Mouse (Mus musculus): ENCODE measurements around the gene Gpr141.
"Not testable (repeated sequence)": the region's sequence is repeated elsewhere in the genome, so short reads cannot be mapped to it uniquely, and the experiment has no call there.

Gpr141 gene

DNA sequence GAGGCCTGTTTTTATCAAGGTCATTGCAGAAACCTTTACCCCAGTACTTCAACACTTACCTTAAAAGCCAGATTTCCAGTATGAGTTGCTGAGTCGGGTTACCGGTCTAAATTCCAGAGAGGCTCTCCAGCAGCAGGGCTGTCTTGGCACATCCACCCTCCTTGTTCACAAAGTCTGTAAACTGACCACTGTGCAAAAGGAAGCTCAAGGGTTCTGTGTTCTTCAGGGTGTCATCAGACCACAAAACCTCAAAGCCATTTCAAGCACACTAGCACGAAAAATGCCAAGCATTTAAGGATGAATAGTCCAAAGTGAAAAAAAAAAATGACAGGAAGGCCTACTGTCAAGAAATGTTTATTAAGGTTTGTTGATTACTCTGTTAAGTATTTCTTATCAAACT, at the start of gene Gpr141:
Gpr141 (minus strand) TSS at position 187 of the 400 bp plus-strand sequence.
- no peak for DNase-seq (ENCODE audit: low read depth, low spot score)

DNA sequence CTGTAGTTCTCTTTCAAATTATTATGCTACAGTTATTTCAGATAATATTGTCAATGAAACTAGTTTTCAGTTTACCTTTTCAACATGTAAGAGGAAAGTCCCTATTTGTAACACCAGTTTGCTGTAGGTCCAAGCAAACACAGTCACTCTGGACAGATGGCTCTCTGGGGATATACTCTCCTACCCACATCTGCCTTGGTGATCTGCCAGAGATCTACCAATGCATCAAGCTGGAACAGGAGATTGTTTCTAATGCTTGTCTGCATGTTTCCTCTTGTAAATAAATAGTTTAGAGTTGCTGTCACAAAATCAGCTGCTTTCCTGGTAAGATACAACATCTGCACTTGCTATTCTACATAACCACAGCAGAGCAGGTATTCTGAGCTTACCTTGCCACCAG, 40.2 kb upstream of the Gpr141 start:
- no peak for DNase-seq (ENCODE audit: low read depth, low spot score)

DNA sequence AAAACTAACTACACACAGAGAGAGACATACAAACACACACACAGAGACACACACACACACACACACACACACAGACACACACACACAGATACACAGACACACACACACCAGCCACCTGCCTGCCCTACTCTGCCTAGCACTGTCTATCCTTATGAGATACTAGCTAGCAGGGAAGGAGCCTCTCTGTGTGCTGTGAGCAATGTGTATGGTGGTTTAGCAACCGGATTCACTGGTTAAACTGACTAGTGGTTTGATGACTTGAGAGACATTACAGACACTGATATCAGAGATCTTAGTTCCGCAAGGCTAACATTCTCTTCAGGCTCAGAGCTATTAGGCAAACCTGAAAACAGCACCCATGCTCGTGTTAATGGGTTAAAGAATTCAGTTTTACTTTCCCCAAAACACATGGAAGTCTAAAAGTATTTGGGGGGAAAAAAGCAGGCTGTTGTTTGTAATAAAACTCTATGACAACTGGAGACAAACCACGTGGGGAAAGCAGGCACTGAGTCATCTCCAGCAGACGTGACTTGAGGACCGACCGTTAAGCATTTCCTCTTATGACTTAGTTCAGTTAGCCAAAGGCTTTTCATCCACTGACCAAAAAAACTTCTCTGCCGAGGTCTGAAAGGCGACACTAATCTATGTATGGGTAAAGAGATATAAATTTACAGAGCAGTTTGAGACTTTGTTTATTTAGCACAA, 30.7 kb upstream of the Gpr141 start:
- no peak for DNase-seq (ENCODE audit: low read depth, low spot score)

DNA sequence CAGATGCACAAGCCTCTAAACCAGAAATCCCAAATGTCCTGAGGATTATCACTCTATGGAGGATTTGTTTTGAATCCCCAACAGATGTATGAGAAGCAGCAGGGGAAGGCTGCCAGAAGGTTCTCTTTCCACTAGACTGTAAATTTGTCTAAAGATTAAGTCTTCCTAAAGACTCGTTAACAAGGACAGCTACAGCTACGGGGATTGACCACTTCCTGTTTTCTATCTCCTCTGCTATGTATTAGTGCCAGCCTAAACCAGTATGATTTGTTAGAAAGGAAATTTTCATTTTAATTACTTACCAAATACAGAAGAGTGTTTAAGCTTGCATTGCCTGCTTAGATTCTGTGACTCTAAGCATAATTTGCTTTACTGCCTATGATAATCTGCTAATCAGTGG, 30.0 kb upstream of the Gpr141 start:
- DNase-seq (ENCODE audit: low read depth, low spot score), result no peak

DNA sequence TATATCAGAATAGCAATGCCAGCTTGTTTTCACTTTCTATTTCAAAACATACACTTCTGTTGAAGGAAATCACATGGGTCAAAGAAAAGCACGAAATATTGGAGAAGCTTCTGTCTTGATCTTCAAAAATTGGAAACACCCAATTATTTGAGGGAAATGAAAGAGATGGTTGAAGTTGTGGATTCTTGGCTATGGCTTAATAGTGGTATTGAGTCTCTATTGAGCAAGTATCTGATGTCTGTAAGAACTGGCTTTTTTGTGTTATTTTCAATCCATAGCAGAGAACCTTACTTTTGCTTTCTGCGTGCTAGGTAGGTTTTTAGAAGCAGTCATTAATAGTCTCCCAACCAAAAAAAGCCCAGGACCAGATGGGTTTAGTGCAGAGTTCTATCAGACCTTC, 19.4 kb upstream of the Gpr141 start:
- no peak for DNase-seq (ENCODE audit: low read depth, low spot score)

DNA sequence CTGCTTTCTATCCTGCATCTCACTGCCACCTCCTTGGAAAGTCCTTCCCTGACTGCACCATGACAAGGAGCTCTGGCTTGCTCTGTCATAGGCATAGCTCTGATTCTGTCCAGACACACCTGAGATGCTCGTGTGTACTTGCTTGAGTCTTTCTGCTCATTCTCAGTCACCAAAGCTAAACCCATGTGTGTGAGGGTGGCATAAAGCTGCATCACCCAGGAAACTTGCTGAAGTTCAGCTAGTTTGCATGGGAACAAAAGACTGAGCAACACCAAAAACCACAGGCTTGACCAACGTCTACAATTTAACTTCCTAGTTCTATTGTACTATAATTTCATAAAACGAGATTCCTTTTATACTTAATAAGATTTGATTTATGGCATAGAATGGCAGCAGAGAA, 18.6 kb upstream of the Gpr141 start:
- no peak for DNase-seq (ENCODE audit: low read depth, low spot score)

DNA sequence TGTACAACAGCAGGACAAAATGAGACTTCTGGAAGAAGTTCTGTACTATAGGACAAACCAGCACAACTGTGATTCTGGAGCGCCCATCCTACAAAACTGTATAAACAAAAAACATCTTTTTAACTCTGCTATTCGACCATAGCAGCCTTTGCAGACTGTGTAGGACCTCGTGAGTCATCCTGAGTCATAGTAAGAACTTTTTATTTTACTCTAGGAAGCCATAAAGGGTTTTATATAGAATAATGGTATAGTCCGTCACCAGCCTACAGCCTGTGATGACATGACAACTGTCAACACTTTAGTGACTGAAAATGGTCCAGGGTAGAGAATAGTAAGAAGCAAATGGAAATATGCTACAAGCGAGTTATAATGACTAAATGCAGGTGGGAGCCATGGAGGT, 17.6 kb upstream of the Gpr141 start:
- no peak for DNase-seq (ENCODE audit: low read depth, low spot score)

DNA sequence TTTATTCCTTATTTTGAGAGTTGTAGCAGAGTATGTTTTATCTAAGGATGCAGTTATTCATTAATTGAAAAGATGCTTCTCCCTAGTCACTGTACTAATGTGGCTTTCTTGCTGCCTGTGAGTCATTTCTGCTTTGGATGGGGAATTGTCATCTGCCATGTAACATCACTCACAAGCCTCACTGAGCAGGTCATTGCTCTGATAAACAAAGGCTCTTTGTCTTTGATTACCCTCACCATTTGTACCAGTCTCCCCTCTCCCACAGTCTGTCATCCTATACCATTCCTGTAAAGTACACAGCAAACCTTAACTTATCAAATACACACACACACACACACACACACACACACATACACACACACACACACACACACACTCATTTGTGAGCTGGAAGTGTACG, 16.1 kb upstream of the Gpr141 start:
- DNase-seq (ENCODE audit: low read depth, low spot score), result no peak

DNA sequence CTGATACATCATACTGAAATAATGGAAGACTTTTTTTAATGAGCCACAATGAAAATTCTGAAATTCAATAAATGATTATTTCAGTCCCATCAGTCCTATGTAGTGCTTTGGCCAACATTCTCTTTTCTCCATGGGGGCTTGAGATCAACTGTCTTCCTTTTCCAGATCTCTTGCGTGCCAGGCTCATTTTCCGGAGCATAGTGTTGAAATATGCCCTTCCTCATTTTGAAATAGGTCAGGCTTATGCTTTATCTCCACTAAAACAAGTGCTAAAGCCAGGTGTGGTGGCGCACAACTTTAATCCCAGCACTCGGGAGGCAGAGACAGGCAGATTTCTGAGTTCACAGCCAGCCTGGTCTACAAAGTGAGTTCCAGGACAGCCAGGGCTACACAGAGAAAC, 6.5 kb upstream of the Gpr141 start:
- DNase-seq (ENCODE audit: low read depth, low spot score), result no peak

DNA sequence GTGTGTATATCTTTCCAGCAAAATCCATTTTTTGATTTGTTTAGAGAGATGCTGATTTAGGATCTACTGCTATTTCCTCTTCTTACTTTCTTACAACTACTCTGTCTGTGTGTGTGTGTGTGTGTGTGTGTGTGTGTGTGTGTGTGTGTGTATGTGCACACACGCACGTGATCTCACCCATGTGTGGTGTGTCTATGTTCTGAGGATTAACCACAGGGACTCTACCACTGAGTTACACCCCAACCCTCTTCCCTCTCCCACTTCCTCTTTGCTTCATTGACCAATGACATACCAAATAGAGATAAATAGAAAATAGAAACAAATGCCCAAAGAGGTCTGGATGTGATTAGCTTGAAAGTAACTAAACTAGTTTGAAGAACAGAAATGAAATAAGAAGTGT, 4.0 kb upstream of the Gpr141 start:
- DNase-seq (ENCODE audit: low read depth, low spot score), result no peak

DNA sequence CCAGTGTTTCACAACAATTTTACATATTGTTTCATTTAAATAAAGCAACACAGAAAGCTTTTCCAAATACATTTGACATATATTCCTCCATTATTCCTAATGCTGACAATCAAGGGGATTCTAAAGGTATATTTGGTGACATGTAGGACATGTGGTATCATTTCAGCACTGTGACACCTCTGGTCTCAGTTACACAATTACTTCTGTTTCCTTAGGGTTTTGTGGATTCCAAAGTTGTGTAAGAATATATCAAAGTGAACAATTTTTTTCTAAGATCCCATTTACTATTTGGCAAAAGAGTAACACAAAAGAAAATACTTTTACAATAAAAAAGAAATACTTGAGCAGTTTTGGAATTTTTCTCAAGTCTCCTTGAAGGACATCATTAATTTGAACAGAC, 2.4 kb downstream of the Gpr141 start:
- no peak for DNase-seq (ENCODE audit: low read depth, low spot score)

DNA sequence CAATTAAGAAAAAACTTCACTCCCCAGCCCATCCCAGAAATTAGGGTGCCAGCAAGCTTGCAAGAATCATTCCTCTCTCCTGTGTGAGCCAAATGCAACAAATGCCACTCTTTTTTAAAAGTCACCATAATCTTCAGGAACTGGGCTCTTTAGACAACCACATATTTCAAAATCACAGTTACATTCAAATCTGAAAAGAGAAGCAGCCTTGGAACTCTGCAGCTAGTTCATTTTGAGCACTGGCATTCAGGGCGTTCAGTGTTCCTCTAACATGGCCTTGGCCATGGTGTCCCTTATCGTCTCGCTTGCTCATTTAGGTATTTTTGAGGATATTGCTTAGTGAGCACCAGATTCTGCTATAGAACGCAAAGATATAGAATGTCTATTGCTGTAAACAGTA, 4.1 kb downstream of the Gpr141 start:
- no peak for DNase-seq (ENCODE audit: low read depth, low spot score)

DNA sequence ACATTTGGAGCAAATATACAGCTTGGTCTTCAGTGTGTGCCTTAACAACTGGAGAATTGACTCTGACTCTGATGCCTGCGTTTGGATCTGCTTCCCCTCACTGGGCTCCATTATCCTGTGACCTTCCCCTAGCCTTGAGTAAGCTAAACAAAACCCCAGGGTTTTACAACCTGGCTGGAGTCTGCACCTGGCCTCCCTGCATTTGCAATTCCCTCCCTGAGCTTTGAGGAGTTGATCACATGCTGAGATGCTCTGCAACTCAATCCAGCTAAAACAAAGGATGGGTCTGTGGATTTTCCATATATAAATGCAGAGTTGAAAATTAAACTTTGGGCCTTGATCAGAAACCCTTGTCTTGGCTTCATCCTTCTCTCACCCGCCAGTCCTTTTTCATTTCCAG, 4.8 kb downstream of the Gpr141 start:
- DNase-seq (ENCODE audit: low read depth, low spot score), result no peak

DNA sequence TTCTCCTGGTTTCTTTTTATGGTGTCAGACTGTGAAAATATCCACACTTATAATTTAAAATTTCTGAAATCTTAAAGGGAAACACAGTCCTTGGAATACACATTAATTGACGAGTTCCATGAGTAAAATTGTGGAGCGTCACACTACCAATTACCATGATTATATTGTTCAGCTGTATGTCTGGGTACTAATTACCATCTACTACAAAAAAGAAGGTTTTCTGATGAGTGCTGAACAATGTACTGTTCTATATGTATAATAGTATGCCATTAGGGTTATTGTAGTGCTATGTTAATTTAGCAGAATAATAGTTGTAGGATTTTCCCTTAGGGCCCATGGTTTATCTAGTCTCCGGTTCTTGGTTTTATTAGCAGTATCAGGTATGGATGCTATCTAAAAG, 29.1 kb downstream of the Gpr141 start:
- no peak for DNase-seq (ENCODE audit: low read depth, low spot score)

DNA sequence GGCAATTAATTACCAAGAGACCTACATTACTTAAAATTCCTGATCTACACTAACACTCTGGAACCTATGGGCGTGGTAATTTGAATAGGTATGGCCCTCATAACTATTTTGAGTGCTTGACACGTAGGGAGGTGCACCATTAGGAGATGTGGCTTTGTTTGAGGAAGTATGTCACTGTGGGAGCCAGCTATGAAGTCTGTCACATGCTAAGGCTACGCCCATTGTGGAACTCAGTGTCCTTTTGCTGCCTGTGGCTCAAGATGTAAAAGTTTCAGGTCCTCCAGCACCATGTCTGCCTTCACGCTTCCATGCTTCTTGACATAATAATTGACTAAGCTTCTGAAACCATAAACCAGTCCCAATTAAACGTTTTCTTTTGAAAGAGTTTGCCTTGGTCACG, 29.6 kb downstream of the Gpr141 start:
- DNase-seq (ENCODE audit: low read depth, low spot score), result no peak

DNA sequence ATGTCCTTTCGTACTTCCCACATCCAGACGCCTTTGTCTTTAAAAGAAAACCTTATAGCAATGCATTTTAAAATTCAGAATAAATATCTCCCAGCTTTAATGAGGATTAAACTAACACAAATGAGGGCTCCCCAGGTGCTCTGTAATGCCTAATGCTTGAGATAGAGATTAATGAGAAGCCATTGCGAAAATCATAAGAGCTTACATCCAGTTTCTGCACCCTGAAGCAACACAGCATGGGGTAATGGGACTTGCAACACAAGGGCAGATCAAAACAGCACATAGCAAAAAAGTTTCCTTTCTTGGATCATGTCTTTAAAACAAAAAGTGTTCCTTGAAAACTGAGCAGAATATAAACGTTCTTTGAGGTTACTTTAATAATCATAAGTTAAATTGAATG, 30.3 kb downstream of the Gpr141 start:
- DNase-seq (ENCODE audit: low read depth, low spot score), result no peak

DNA sequence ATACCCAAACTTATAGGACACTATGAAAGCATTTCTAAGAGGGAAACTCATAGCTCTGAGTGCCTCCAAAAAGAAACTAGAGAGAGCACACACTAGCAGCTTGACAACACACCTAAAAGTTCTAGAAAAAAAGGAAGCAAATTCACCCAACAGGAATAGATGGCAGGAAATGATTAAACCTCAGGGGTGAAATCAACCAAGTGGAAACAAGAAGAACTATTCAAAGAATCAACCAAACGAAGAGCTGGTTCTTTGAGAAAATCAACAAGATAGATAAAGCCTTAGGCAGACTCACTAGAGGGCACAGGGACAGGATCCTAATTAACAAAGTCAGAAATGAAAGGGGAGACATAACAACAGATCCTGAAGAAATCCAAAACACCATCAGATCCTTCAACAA, 36.1 kb downstream of the Gpr141 start:
- DNase-seq (ENCODE audit: low read depth, low spot score), result not testable (repeated sequence)

DNA sequence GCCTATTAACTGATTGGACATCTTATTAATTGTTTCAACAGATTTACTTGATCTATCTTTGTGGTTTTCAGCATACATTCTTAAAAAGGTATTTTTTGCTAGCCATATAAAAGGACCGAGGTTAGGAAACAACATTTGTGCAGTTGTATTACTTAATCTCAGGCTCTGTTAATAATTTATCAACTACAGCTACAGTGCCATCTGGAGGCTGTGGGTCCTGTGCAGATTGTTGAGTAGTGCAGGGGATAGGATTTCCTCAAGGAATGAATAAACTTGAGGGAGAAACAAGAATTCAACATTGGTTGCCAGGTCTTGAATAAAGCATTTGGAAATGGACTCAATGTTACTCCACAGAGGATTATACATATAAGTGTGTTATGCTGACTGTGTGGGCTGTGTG, 53.9 kb downstream of the Gpr141 start:
- DNase-seq (ENCODE audit: low read depth, low spot score), result no peak

DNA sequence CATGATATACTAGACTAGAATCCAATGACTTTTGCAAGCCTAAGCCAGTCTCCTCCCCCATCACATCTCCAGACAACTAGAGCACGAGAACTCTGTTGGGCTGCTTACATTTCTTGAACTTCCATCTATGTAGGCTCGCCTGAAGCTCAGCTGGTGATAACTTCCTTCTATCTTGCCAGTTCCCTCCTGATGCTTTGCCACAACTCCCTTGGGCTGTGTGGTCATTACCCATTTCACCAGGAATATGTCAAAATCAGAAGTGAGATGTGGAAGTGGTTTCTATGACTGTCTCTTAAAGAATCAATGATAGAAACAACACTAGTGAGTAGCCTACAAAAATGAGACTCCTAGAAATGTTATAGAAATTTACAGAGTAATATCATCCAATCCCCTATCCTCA, 56.9 kb downstream of the Gpr141 start:
- no peak for DNase-seq (ENCODE audit: low read depth, low spot score)

DNA sequence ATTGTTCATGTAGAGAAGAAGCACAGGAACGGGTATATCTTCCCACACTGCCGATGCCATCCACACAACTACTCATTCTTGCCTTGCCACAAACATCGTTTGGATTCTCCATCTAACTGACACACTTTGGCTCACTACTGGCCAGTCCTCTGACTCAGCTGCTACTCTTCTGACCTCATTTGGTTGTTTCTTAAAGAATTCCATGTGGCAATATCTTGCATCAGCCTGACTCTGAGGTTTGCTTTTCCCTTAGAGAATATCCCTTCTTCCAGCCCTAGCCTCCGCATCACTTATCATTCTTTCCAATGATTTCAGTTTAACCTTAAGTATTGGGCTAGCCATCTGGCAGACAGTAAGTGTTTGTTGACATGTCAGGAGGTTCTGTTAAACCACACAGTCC, 59.8 kb downstream of the Gpr141 start:
- DNase-seq (ENCODE audit: low read depth, low spot score), result no peak

DNA sequence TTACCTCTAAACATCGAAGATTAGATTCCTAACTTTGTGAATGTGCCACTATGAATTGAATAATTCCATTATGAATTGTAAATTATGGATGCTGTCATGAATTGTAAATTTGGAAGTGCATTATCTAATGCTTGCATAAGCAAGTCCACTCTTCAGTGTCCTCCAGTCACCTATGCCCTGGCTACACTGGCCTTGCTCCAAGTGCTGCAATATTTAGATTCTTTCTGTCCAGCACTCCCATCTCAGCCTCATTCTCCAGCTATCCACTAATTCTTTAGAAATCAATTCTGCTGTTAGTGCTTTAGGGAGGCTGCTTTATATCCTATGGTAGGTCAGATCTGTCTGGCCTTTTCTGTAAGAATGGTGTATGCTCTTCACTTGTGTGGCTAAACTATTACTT, 60.8 kb downstream of the Gpr141 start:
- no peak for DNase-seq (ENCODE audit: low read depth, low spot score)

DNA sequence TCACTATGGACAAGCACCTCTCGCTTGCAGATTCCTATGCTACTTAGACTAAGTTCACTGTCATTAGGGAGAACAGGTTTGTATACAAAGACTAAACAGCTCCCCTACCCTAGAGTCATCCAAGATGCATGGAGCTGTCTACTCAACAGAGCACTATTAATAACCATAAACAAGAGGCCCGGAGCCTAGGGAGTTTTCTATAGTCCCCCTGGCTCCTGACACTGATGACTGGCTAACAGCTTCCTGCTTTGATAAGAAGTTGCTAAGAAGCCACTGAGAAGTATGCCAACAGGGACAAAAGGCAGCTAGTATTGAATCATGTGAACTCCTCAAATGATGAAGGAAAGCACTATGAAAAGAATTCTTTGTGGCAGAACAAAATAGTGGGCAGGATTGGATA, 78.3 kb downstream of the Gpr141 start:
- no peak for DNase-seq (ENCODE audit: low read depth, low spot score)

DNA sequence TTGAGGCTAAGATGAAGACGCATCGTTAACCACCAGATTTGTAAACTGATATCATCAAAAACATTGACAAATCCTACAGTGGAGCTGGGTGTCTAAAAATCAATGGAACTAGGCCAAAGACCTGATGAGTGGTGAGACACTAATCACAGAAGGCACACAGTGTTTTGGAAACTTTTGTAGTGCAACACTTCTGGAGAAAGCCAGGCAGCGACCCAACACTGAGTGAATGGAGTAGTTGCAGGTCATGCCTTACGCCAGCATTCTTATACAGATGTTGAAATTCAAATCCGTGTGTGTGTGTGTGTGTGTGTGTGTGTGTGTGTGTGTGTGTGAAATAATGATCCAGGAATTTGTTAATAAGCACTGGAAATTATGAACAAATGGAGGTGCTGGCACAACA, 79.5 kb downstream of the Gpr141 start:
- no peak for DNase-seq (ENCODE audit: low read depth, low spot score)

DNA sequence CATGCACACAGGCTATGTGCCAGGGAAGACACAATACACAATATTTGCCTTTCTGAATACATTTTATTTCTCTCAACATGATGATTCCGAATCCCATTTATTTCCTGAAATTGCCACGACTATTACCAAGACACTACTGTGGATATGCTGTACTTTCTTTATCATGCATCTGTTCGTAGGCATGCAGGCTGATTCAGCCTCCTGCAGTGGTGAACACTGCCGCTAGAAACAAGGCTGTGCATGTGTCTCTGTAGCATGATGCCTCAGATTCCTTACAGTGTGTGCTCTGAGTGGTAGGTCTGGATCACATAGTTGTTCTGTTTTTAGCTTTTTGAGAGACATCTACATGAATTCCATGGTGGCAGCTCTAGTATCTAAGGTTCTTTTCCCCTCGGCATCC, 89.5 kb downstream of the Gpr141 start:
- DNase-seq (ENCODE audit: low read depth, low spot score), result no peak
